Mouse (Mus musculus): ENCODE data around the gene Pbx3. TPM values are rescaled to one million over a fixed set of nuclear protein-coding genes. Genes with fewer than 3 reads are reported as not detected.

The Pbx3 gene
- polyA plus RNA-seq, 1 experiment from 2014 or later: 91.8 TPM

DNA sequence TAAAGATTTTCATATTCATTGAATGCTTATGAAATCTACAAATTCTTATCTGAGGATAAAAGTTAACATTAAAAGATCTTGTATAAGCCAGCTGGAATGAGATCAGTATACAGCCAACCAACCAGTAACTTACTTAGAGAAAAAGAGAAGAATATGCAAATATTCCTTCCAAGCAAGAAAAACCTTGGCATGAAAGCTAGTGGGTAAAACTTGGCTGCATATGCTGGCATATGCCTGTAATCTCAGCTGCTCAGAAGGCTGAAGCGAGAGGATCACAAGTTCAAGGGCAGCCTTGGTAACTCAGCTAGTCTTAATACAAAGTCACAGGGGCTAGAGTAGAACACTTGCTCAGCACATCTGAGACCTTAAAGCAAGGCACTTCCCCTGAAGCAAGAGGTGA, 153.8 kb downstream of the Pbx3 start:
- Histone ChIP-seq H3K27ac (ENCODE audit: low read depth, low read length) (no peak overlapping the region), H3K9me3 (ENCODE audit: control insufficient read depth, low read length) (no peaks in the 10 kb centered on the region), H3K9ac (ENCODE audit: low read depth, low read length) (no peak overlapping the region), H3K4me1 (ENCODE audit: control insufficient read depth, insufficient read depth, low read depth, low read length) (no peaks in the 10 kb centered on the region), H3K4me3 (ENCODE audit: low read length) (no peak overlapping the region), H3K4me2 (ENCODE audit: low read length) (no peak overlapping the region), H3K27me3 (replicated peaks; ENCODE audit: control insufficient read depth, insufficient read depth, low read length) (no peaks in the 10 kb centered on the region), H3K36me3 (ENCODE audit: control insufficient read depth, insufficient read depth, low read length) (no peaks in the 10 kb centered on the region)
- 68% methylated on average over 1 of the region's 1 CpGs for WGBS
- ATAC-seq: no peak

DNA sequence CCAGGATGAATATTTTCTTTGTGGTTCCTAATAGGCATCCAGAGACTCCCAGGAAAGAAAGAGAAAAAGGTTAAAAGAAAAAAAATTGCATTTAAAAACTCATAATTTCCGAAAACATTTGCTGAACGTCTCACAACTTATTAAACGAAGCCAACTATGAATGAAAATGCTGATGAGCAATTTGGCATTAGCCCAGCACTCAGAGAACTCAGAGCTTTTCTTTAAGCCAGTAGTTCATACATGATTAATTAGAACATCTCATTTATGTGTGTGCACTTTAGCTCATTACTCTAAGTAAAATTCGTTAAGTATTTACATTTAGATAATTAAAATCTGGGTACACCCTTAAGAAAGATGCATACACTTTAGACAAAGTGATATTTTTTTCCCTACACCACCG, 155.3 kb downstream of the Pbx3 start:
- Histone ChIP-seq H3K4me2 (ENCODE audit: low read length) (no peak overlapping the region), H3K36me3 (ENCODE audit: control insufficient read depth, insufficient read depth, low read length) (no peaks in the 10 kb centered on the region), H3K9me3 (ENCODE audit: control insufficient read depth, low read length) (no peaks in the 10 kb centered on the region), H3K27me3 (replicated peaks; ENCODE audit: control insufficient read depth, insufficient read depth, low read length) (no peaks in the 10 kb centered on the region), H3K9ac (ENCODE audit: low read depth, low read length) (no peak overlapping the region), H3K4me3 (ENCODE audit: low read length) (no peak overlapping the region), H3K4me1 (ENCODE audit: control insufficient read depth, insufficient read depth, low read depth, low read length) (no peaks in the 10 kb centered on the region), H3K27ac (ENCODE audit: low read depth, low read length) (no peak overlapping the region)
- no peak for ATAC-seq
- WGBS: 46% methylated on average over 5 of the region's 5 CpGs

DNA sequence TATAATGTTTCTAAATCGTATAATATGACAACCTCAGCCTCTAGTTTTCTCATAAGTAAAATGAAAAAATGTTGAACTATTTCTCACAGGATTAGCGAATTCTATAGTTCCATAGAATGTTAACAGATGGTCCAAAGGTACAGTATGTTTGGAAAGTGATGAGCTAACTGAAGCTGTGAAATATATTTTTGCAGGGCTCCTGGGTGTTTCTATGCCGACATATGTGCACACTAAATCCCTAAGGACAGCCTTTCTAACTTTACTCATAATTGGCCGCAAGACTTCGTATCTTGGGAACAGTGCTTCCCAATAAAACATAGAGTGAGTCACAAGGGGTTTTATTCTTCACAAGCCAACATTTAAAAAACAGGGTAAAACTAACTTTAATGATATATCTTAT, 157.4 kb downstream of the Pbx3 start:
- Histone ChIP-seq H3K9me3 (ENCODE audit: control insufficient read depth, low read length) (no peaks in the 10 kb centered on the region), H3K9ac (ENCODE audit: low read depth, low read length) (no peak overlapping the region), H3K27ac (ENCODE audit: low read depth, low read length) (no peak overlapping the region), H3K4me2 (ENCODE audit: low read length) (no peak overlapping the region), H3K4me3 (ENCODE audit: low read length) (no peak overlapping the region), H3K27me3 (replicated peaks; ENCODE audit: control insufficient read depth, insufficient read depth, low read length) (no peaks in the 10 kb centered on the region), H3K36me3 (ENCODE audit: control insufficient read depth, insufficient read depth, low read length) (no peaks in the 10 kb centered on the region), H3K4me1 (ENCODE audit: control insufficient read depth, insufficient read depth, low read depth, low read length) (no peaks in the 10 kb centered on the region)
- ATAC-seq: no peak
- WGBS: 71% methylated on average over 5 of the region's 5 CpGs

DNA sequence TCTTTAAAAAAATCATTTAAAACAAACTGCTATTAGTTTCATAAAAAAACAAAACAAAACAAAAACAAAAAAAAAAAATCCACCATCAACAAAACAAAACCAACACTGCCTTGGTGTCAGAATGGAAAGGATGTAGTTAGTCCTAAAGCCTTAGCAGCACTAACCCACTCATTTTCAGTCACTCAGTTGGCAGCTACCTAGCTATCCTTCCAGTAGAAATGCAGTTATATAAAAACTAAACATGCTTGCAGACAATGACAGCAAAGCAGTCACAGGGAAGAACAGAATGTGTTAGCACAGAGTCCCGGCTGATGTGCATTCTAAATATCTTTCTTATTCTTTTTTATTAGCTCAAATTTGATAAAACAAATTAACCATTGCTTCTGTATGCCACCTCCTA, 160.5 kb downstream of the Pbx3 start:
- Histone ChIP-seq H3K4me1 (ENCODE audit: control insufficient read depth, insufficient read depth, low read depth, low read length) (no peaks in the 10 kb centered on the region), H3K4me3 (ENCODE audit: low read length) (no peak overlapping the region), H3K36me3 (ENCODE audit: control insufficient read depth, insufficient read depth, low read length) (no peaks in the 10 kb centered on the region), H3K4me2 (ENCODE audit: low read length) (no peak overlapping the region), H3K27me3 (replicated peaks; ENCODE audit: control insufficient read depth, insufficient read depth, low read length) (no peaks in the 10 kb centered on the region), H3K9ac (ENCODE audit: low read depth, low read length) (no peak overlapping the region), H3K9me3 (ENCODE audit: control insufficient read depth, low read length) (no peaks in the 10 kb centered on the region), H3K27ac (ENCODE audit: low read depth, low read length) (no peak overlapping the region)
- 83% methylated on average over 1 of the region's 1 CpGs for WGBS
- ATAC-seq: no peak

DNA sequence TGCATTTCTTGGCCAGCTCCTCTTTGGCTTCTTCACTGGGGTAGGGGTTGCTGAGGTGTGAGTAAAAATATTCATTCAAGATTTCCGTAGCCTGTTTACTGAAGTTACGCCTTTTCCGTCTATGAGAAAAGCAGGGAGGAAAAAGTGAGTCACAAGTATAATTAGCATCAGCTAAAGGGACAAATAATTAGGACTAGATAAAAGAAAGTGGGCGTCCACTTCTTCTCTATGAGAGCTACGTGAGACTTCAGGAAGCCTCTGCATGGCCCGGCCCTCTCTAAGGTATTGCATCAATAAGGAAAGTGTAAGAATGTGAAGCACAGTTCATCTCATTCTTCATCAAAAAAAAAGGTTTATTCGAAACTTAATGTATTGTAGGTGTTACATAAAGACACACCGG, 168.1 kb downstream of the Pbx3 start:
- Histone ChIP-seq H3K9ac (ENCODE audit: low read depth, low read length) (no peak overlapping the region), H3K27me3 (replicated peaks; ENCODE audit: control insufficient read depth, insufficient read depth, low read length) (no peaks in the 10 kb centered on the region), H3K4me1 (ENCODE audit: control insufficient read depth, insufficient read depth, low read depth, low read length) (no peaks in the 10 kb centered on the region), H3K36me3 (ENCODE audit: control insufficient read depth, insufficient read depth, low read length) (peaks cover 5% of the 10 kb centered on the region; the same call in 1 of the 2 replicates), H3K4me3 (ENCODE audit: low read length) (no peak overlapping the region), H3K27ac (ENCODE audit: low read depth, low read length) (no peak overlapping the region), H3K9me3 (ENCODE audit: control insufficient read depth, low read length) (no peaks in the 10 kb centered on the region), H3K4me2 (ENCODE audit: low read length) (no peak overlapping the region)
- ATAC-seq: no peak
- WGBS: 89% methylated on average over 8 of the region's 8 CpGs

DNA sequence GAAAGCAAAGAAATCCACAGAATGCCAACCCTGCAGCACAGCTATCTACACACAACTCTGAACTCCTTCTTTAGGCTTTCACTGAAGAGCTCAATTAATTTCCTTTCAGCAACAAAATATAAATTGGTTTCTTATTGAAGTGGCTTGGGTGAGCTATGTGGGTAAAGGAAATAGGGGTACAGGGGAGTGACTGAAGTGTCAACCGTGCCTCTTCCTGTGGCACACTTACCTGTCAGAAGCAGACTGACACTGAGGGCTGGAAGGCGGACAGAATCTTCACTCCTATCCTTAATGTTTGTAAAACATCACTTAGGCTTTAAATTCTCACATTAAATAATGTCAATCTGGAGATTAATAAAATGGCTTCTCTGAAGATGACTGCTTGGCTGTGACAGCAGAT, 168.6 kb downstream of the Pbx3 start:
- peaks cover 5% of the 10 kb centered on the region; the same call in 1 of the 2 replicates for H3K36me3 ChIP-seq (ENCODE audit: control insufficient read depth, insufficient read depth, low read length)
- H3K9ac ChIP-seq (ENCODE audit: low read depth, low read length): no peak overlapping the region
- H3K4me3 ChIP-seq (ENCODE audit: low read length): no peak overlapping the region
- no peaks in the 10 kb centered on the region for H3K9me3 ChIP-seq (ENCODE audit: control insufficient read depth, low read length)
- no peaks in the 10 kb centered on the region for H3K27me3 ChIP-seq (replicated peaks; ENCODE audit: control insufficient read depth, insufficient read depth, low read length)
- ATAC-seq: no peak
- 100% methylated on average over 2 of the region's 2 CpGs for WGBS
- H3K4me1 ChIP-seq (ENCODE audit: control insufficient read depth, insufficient read depth, low read depth, low read length): no peaks in the 10 kb centered on the region
- no peak overlapping the region for H3K27ac ChIP-seq (ENCODE audit: low read depth, low read length)
- H3K4me2 ChIP-seq (ENCODE audit: low read length): no peak overlapping the region

DNA sequence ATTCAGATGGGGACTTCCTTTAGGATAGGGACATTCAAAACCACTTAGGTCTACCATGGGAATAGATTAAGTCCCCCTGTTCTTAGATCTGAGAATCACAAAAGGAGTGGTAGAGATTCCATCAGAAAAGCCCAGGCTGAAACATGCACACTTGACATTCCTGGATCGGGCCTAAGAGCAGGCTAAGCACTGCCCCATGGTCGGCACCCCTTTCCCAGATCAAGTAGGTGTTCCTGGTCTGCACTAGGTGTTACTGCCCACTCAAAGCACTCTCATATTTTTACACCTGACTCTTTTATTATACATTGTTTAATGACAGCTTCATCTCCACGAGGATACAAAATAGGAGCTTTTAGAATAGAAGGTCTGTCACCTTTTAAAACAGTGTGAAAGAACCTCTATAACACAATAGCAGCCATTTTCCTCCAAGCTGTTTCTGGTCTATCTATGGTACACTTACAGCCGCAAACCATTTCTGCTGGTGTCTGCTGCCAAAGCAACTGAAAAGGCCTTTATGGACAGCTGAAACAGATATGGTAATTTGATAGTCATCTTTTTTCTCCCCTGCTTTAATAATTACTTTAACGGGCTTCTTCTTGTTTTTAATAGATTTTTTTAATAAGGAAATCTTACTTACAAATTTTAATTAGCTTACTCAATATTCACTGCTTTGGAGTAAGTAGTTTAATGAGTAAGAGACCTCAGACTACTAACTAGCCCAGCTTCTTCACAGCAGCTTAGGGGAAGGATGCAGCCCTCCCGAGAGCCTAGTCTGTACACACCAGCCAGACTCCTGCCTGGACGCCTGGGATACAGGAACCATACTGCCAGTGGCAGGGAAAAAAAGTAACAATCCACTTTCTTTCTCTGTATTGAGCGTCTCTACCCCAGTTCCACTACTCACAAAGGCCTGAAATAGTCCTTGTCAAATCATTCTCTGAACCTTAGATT, 178.8 kb downstream of the Pbx3 start:
- no peak overlapping the region for H3K4me2 ChIP-seq (ENCODE audit: low read length)
- WGBS: 49% methylated on average over 8 of the region's 8 CpGs
- no peak overlapping the region for H3K4me3 ChIP-seq (ENCODE audit: low read length)
- no peak for ATAC-seq
- no peaks in the 10 kb centered on the region for H3K27me3 ChIP-seq (replicated peaks; ENCODE audit: control insufficient read depth, insufficient read depth, low read length)
- H3K27ac ChIP-seq (ENCODE audit: low read depth, low read length): no peak overlapping the region
- H3K36me3 ChIP-seq (ENCODE audit: control insufficient read depth, insufficient read depth, low read length): no peaks in the 10 kb centered on the region
- no peak overlapping the region for H3K9ac ChIP-seq (ENCODE audit: low read depth, low read length)
- no peaks in the 10 kb centered on the region for H3K9me3 ChIP-seq (ENCODE audit: control insufficient read depth, low read length)
- H3K4me1 ChIP-seq (ENCODE audit: control insufficient read depth, insufficient read depth, low read depth, low read length): peaks cover 15% of the 10 kb centered on the region

DNA sequence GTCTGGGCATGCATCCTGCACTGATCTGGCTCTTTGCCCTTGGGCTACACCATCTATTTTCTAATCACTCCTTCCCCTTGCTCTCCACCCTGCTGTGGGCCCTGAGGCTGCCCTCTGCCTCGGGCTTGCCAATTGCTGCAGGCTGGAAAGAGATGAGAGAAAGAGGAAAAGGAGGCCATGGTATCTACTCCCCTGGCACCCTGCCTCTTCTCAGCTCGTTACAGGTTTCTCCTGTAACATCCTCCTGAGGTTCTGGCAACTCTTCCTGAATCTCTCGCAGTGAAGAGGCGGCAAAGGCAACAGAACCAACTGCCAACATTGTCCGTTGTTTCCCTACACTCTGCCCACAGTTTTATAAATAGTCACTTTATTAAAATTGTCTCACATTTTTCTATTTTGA, 179.7 kb downstream of the Pbx3 start:
- Histone ChIP-seq H3K36me3 (ENCODE audit: control insufficient read depth, insufficient read depth, low read length) (no peaks in the 10 kb centered on the region), H3K4me2 (ENCODE audit: low read length) (no peak overlapping the region), H3K4me3 (ENCODE audit: low read length) (no peak overlapping the region), H3K9ac (ENCODE audit: low read depth, low read length) (no peak overlapping the region), H3K9me3 (ENCODE audit: control insufficient read depth, low read length) (no peaks in the 10 kb centered on the region), H3K27me3 (replicated peaks; ENCODE audit: control insufficient read depth, insufficient read depth, low read length) (no peaks in the 10 kb centered on the region), H3K4me1 (ENCODE audit: control insufficient read depth, insufficient read depth, low read depth, low read length) (peaks cover 15% of the 10 kb centered on the region), H3K27ac (ENCODE audit: low read depth, low read length) (peak overlapping the region; percentile 19; the same call in 1 of the 2 replicates)
- 39% methylated on average over 5 of the region's 5 CpGs for WGBS
- ATAC-seq: no peak

DNA sequence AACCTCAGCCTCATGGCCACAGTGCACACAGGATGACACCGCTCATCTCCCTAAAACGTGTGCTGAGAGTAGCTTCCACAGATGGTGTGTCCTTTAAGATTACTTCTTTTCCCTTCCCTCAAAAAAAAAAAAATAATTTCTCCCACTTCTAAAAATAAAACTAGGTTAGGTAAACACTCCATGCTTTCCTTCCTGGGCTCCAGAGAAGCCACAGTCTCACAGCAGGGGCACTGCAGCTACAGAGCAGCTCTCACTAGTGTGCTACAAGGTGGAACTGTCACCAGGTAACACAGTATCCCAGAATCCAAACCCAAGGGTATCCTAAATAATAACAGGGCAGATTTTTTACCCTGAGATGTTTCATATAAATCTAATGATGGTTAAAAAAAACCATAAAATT, 185.6 kb downstream of the Pbx3 start:
- Histone ChIP-seq H3K27me3 (replicated peaks; ENCODE audit: control insufficient read depth, insufficient read depth, low read length) (no peaks in the 10 kb centered on the region), H3K4me3 (ENCODE audit: low read length) (no peak overlapping the region), H3K4me2 (ENCODE audit: low read length) (no peak overlapping the region), H3K9me3 (ENCODE audit: control insufficient read depth, low read length) (no peaks in the 10 kb centered on the region), H3K4me1 (ENCODE audit: control insufficient read depth, insufficient read depth, low read depth, low read length) (no peaks in the 10 kb centered on the region), H3K9ac (ENCODE audit: low read depth, low read length) (no peak overlapping the region), H3K36me3 (ENCODE audit: control insufficient read depth, insufficient read depth, low read length) (no peaks in the 10 kb centered on the region), H3K27ac (ENCODE audit: low read depth, low read length) (no peak overlapping the region)
- no peak for ATAC-seq
- 79% methylated on average over 2 of the region's 2 CpGs for WGBS
